In genomic region chrX:103529185-103529584, GRCm38 (mm10) we compare ENCODE assay signal across 8 mouse cellular contexts.
DNase-seq lines count a peak whose midpoint lies in the region; ATAC-seq lines count a peak whose summit lies in the region.

No protein-coding gene starts in this region.

- ATAC-seq in inflammation-experienced regulatory T-cells, adult 6 months: peak; percentile 92
- peak; percentile 99 for ATAC-seq in megakaryocyte progenitor cell, adult 5-6 weeks (replicated peaks; ENCODE audit: poor library complexity)

- DNase-seq in adrenal gland, postnatal 25 days: peak; percentile 69
- DNase-seq in embryo, embryonic 11.5 days (ENCODE audit: low read depth, low spot score): peak; percentile 42
- peak; percentile 77 for DNase-seq in gastrocnemius, postnatal 25 days
- peak; percentile 63 to 82 for DNase-seq in left cerebral cortex, postnatal 25 days (ENCODE audit: low spot score in 2 of 2)
- DNase-seq in right cerebral cortex, postnatal 36 days (ENCODE audit: low spot score in 2 of 2): peak; percentile 45 to 77
- DNase-seq in urinary bladder, postnatal 36 days (ENCODE audit: low spot score in 2 of 2): peak; percentile 26 to 75

- intact Hi-C loops in left cerebral cortex, postnatal 25 days (cut with DNase I): no loop called here

Comparison
In these comparisons a context has a peak if more than half of its experiments do, and no peak if none do; other contexts are left out.
1. Peak in every context shown above with its lines: DNase-seq and ATAC-seq.